Mouse (Mus musculus): ENCODE results near the gene Hhipl1. TPM values are rescaled to one million over a fixed set of nuclear protein-coding genes. Genes with fewer than 3 reads are reported as not detected.

The Hhipl1 gene
- polyA plus RNA-seq, 1 experiment from 2014 or later: 0.82 TPM

DNA sequence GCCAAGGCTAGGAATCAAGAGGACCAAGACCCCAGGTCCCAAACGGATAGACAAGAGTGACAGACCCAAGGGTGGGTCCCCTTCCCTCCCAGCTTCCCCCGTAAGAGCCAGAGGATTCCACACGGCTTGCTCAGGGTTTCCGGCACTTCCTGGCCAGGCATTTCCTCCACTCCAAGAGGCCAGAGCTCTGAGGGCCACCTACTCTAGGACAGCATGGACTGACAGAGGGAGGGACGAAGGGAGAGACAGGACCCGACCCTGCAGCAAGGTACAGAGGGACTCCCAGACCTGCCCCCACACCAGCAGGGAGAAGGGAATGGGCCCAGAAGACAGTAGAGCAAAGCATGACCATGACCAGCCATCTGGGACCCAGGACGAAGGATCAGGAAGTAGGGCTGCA lies 38.4 kb upstream of the Hhipl1 start:
- no peak overlapping the region for H3K9ac ChIP-seq
- peaks cover 6% of the 10 kb centered on the region; the same call in 1 of the 2 replicates for H3K4me1 ChIP-seq (ENCODE audit: insufficient read depth)
- peak overlapping the region; percentile 51; the same call in 1 of the 2 replicates for H3K27ac ChIP-seq (ENCODE audit: low read depth)
- no peaks in the 10 kb centered on the region for H3K9me3 ChIP-seq (ENCODE audit: low read depth, low read length)
- H3K4me2 ChIP-seq: no peak overlapping the region; the same call in 1 of the 2 replicates
- DNase-seq (peak; percentile 39), ATAC-seq (ENCODE audit: insufficient read depth) (no peak)
- 0 out of 2 replicates have a peak, but pooled peaks cover 5% of the 10 kb centered on the region for H3K36me3 ChIP-seq (ENCODE audit: insufficient read depth)
- H3K4me3 ChIP-seq (ENCODE audit: low read depth, low read length): no peak overlapping the region
- no peak for TF ChIP-seq CTCF (IDR thresholded peaks at IDR 0.05; ENCODE audit: low read depth)
- no peaks in the 10 kb centered on the region for H3K27me3 ChIP-seq (ENCODE audit: insufficient read depth, low read length)
- WGBS: 64% methylated on average over 7 of the region's 7 CpGs

- H3K9ac ChIP-seq: no peak overlapping the region
- peaks cover under 1% of the 10 kb centered on the region; the same call in 1 of the 2 replicates for H3K27me3 ChIP-seq (ENCODE audit: insufficient read depth, low read length)
- DNase-seq (no peak), ATAC-seq (ENCODE audit: insufficient read depth) (no peak)
- 0 out of 2 replicates have a peak, but pooled peaks cover 5% of the 10 kb centered on the region for H3K36me3 ChIP-seq (ENCODE audit: insufficient read depth)
- H3K27ac ChIP-seq (ENCODE audit: low read depth): no peak overlapping the region
- peaks cover 15% of the 10 kb centered on the region; the same call in 1 of the 2 replicates for H3K4me1 ChIP-seq (ENCODE audit: insufficient read depth)
- 84% methylated on average over 10 of the region's 10 CpGs for WGBS
- H3K9me3 ChIP-seq (ENCODE audit: low read depth, low read length): no peaks in the 10 kb centered on the region
- no peak overlapping the region for H3K4me2 ChIP-seq
- TF ChIP-seq CTCF (IDR thresholded peaks at IDR 0.05; ENCODE audit: low read depth): no peak
- H3K4me3 ChIP-seq (ENCODE audit: low read depth, low read length): no peak overlapping the region
Observed at GRCm38 (mm10) chr12:108268970-108269369, 37.1 kb upstream of the Hhipl1 start.

- no peak for ATAC-seq (ENCODE audit: insufficient read depth)
- DNase-seq: no peak
- 63% methylated on average over 5 of the region's 5 CpGs for WGBS
Observed at GRCm38 (mm10) chr12:108269699-108270098, 36.4 kb upstream of the Hhipl1 start.

GRCm38 (mm10) chr12:108270240-108270919 lies 35.7 kb upstream of the Hhipl1 start:
- H3K9me3 ChIP-seq (ENCODE audit: low read depth, low read length): no peaks in the 10 kb centered on the region
- no peak overlapping the region for H3K4me2 ChIP-seq
- no peak overlapping the region; the same call in 1 of the 2 replicates for H3K9ac ChIP-seq

More at GRCm38 (mm10) chr12:108269699-108270098, 36.4 kb upstream of the Hhipl1 start:
- Histone ChIP-seq H3K4me1 (ENCODE audit: insufficient read depth) (peaks cover 18% of the 10 kb centered on the region; the same call in 1 of the 2 replicates), H3K27ac (ENCODE audit: low read depth) (no peak overlapping the region), H3K4me2 (no peak overlapping the region), H3K4me3 (ENCODE audit: low read depth, low read length) (no peak overlapping the region), H3K9ac (no peak overlapping the region), H3K36me3 (ENCODE audit: insufficient read depth) (0 out of 2 replicates have a peak, but pooled peaks cover 5% of the 10 kb centered on the region), H3K27me3 (ENCODE audit: insufficient read depth, low read length) (peaks cover 5% of the 10 kb centered on the region; the same call in 1 of the 2 replicates), H3K9me3 (ENCODE audit: low read depth, low read length) (no peaks in the 10 kb centered on the region)
- no peak for TF ChIP-seq CTCF (IDR thresholded peaks at IDR 0.05; ENCODE audit: low read depth)

GRCm38 (mm10) chr12:108271351-108272142 lies 34.5 kb upstream of the Hhipl1 start:
- Histone ChIP-seq H3K36me3 (ENCODE audit: insufficient read depth) (0 out of 2 replicates have a peak, but pooled peaks cover 5% of the 10 kb centered on the region), H3K9me3 (ENCODE audit: low read depth, low read length) (no peaks in the 10 kb centered on the region), H3K9ac (no peak overlapping the region), H3K27ac (ENCODE audit: low read depth) (no peak overlapping the region), H3K27me3 (ENCODE audit: insufficient read depth, low read length) (peaks cover 5% of the 10 kb centered on the region; the same call in 1 of the 2 replicates), H3K4me3 (ENCODE audit: low read depth, low read length) (peak overlapping the region; percentile 0; the same call in 1 of the 2 replicates), H3K4me1 (ENCODE audit: insufficient read depth) (peaks cover 18% of the 10 kb centered on the region; the same call in 1 of the 2 replicates), H3K4me2 (peak overlapping the region; percentile 97)
- WGBS: 76% methylated on average over 16 of the region's 16 CpGs
- TF ChIP-seq CTCF (IDR thresholded peaks at IDR 0.05; ENCODE audit: low read depth): no peak
- DNase-seq: no peak
- ATAC-seq (ENCODE audit: insufficient read depth): no peak

More at GRCm38 (mm10) chr12:108270240-108270919, 35.7 kb upstream of the Hhipl1 start:
- Histone ChIP-seq H3K27me3 (ENCODE audit: insufficient read depth, low read length) (peaks cover 5% of the 10 kb centered on the region; the same call in 1 of the 2 replicates), H3K4me3 (ENCODE audit: low read depth, low read length) (no peak overlapping the region), H3K36me3 (ENCODE audit: insufficient read depth) (0 out of 2 replicates have a peak, but pooled peaks cover 5% of the 10 kb centered on the region), H3K27ac (ENCODE audit: low read depth) (no peak overlapping the region), H3K4me1 (ENCODE audit: insufficient read depth) (peaks cover 18% of the 10 kb centered on the region; the same call in 1 of the 2 replicates)
- WGBS: 51% methylated on average over 13 of the region's 13 CpGs
- ATAC-seq (ENCODE audit: insufficient read depth): no peak
- DNase-seq: no peak
- no peak for TF ChIP-seq CTCF (IDR thresholded peaks at IDR 0.05; ENCODE audit: low read depth)

- Histone ChIP-seq H3K4me2 (peak overlapping the region; percentile 97), H3K27me3 (ENCODE audit: insufficient read depth, low read length) (peaks cover 5% of the 10 kb centered on the region; the same call in 1 of the 2 replicates), H3K9ac (no peak overlapping the region; the same call in 1 of the 2 replicates), H3K27ac (ENCODE audit: low read depth) (no peak overlapping the region), H3K4me3 (ENCODE audit: low read depth, low read length) (peak overlapping the region; percentile 0; the same call in 1 of the 2 replicates), H3K9me3 (ENCODE audit: low read depth, low read length) (no peaks in the 10 kb centered on the region), H3K36me3 (ENCODE audit: insufficient read depth) (0 out of 2 replicates have a peak, but pooled peaks cover 5% of the 10 kb centered on the region), H3K4me1 (ENCODE audit: insufficient read depth) (peaks cover 19% of the 10 kb centered on the region)
- no peak for ATAC-seq (ENCODE audit: insufficient read depth)
- DNase-seq: no peak
- TF ChIP-seq CTCF (IDR thresholded peaks at IDR 0.05; ENCODE audit: low read depth): no peak
- 54% methylated on average over 7 of the region's 7 CpGs for WGBS
Observed at GRCm38 (mm10) chr12:108272143-108272635, 33.9 kb upstream of the Hhipl1 start.

All from lung, embryonic 14.5 days (tissue).